Mouse (Mus musculus) CD4-positive helper T cell, adult 2 months (primary cell): ENCODE data around the gene Inka1.
"Not testable (repeated sequence)": the region's sequence is repeated elsewhere in the genome, so short reads cannot be mapped to it uniquely, and the experiment has no call there.

Experiments used
- DNase-seq: peaks from one replicate; pipeline ENCODE4 v3.0.0-alpha.2; 2012; ENCODE audit warnings: low read depth, missing footprints, low spot score

Gene Inka1

GRCm38 (mm10) chr9:107985131-107986119 lies at the start of gene Inka1:
Gene Inka1, minus strand, starts transcription at chr9:107985879.
- peak; percentile 92 for DNase-seq

- DNase-seq: no peak
Observed at GRCm38 (mm10) chr9:108032126-108032525, 46.4 kb upstream of the Inka1 start.

- DNase-seq: no peak
Observed at GRCm38 (mm10) chr9:108027867-108028266, 42.2 kb upstream of the Inka1 start.

- no peak for DNase-seq
Observed at GRCm38 (mm10) chr9:108026584-108026983, 40.9 kb upstream of the Inka1 start.

GRCm38 (mm10) chr9:108023216-108023615 lies 37.5 kb upstream of the Inka1 start:
- DNase-seq: no peak

- no peak for DNase-seq
Observed at GRCm38 (mm10) chr9:108020741-108021140, 35.1 kb upstream of the Inka1 start.

GRCm38 (mm10) chr9:108017127-108017526 lies 31.4 kb upstream of the Inka1 start:
- DNase-seq: no peak

GRCm38 (mm10) chr9:108013577-108013976 lies 27.9 kb upstream of the Inka1 start:
- not testable (repeated sequence) for DNase-seq

- peak; percentile 38 for DNase-seq
Observed at GRCm38 (mm10) chr9:108010385-108010784, 24.7 kb upstream of the Inka1 start.

GRCm38 (mm10) chr9:108008041-108008440 lies 22.4 kb upstream of the Inka1 start:
- DNase-seq: no peak

- peak; percentile 52 for DNase-seq
Observed at GRCm38 (mm10) chr9:108003531-108003890, 17.8 kb upstream of the Inka1 start.

- peak; percentile 50 for DNase-seq
Observed at GRCm38 (mm10) chr9:108002778-108003530, 17.3 kb upstream of the Inka1 start.

- peak; percentile 100 for DNase-seq
Observed at GRCm38 (mm10) chr9:108001922-108002770, 16.5 kb upstream of the Inka1 start, which contains the start of gene Ip6k1. Gene Ip6k1, plus strand, starts transcription at chr9:108002501.

GRCm38 (mm10) chr9:107996049-107996448 lies 10.4 kb upstream of the Inka1 start, which contains the start of gene Gm20662:
Gene Gm20662, plus strand, starts transcription at chr9:107996349.
- no peak for DNase-seq

- no peak for DNase-seq
Observed at GRCm38 (mm10) chr9:107995513-107995912, 9.8 kb upstream of the Inka1 start.

GRCm38 (mm10) chr9:107994464-107994863 lies 8.8 kb upstream of the Inka1 start:
- peak; percentile 34 for DNase-seq

GRCm38 (mm10) chr9:107993013-107993412 lies 7.3 kb upstream of the Inka1 start:
- DNase-seq: no peak

- no peak for DNase-seq
Observed at GRCm38 (mm10) chr9:107992197-107992596, 6.5 kb upstream of the Inka1 start, which contains the start of gene Cdhr4. Gene Cdhr4, plus strand, starts transcription at chr9:107992497.

- no peak for DNase-seq
Observed at GRCm38 (mm10) chr9:107987950-107988349, 2.3 kb upstream of the Inka1 start.

- DNase-seq: peak; percentile 73
Observed at GRCm38 (mm10) chr9:107986376-107986775, 697 bp upstream of the Inka1 start.

GRCm38 (mm10) chr9:107984754-107985055 lies 974 bp downstream of the Inka1 start:
- DNase-seq: no peak
